Mouse (Mus musculus) kidney, embryonic 16.5 days (tissue): ENCODE data around the gene Ovca2. TPM values are rescaled to one million over a fixed set of nuclear protein-coding genes. Genes with fewer than 3 reads are reported as not detected.

ENCODE experiments used
- ATAC-seq: fragments of 200-750 bp; cut with Nextera tagmentation; 2 replicates; pipeline ENCODE4 v1.8.0; 2017; ENCODE audit warnings: moderate TSS enrichment; ENCODE audit not compliant: low FRiP score, low TSS enrichment
- H3K27ac ChIP-seq: fragments of 300-500 bp; sonication (generic); 2 replicates; pipeline ENCODE4 v1.5.1; 2014; ENCODE audit warnings: low read length
- H3K27me3 ChIP-seq: fragments of 300-500 bp; sonication (generic); 2 replicates; pipeline ENCODE4 v1.6.1; 2014; ENCODE audit warnings: low read length, control low read depth, mixed read lengths; ENCODE audit not compliant: insufficient read depth
- H3K36me3 ChIP-seq: fragments of 300-500 bp; sonication (generic); 2 replicates; pipeline ENCODE4 v1.6.1; 2014; ENCODE audit warnings: low read length, control low read depth, mixed read lengths; ENCODE audit not compliant: insufficient read depth
- H3K4me1 ChIP-seq: fragments of 300-500 bp; sonication (generic); 2 replicates; pipeline ENCODE4 v1.6.1; 2014; ENCODE audit warnings: low read length, control low read depth, mixed read lengths; ENCODE audit not compliant: insufficient read depth
- H3K4me2 ChIP-seq: fragments of 300-500 bp; sonication (generic); replicated peaks from 2 replicates; pipeline ENCODE4 v1.6.1; 2014; ENCODE audit warnings: low read depth, low read length
- H3K4me3 ChIP-seq: fragments of 300-500 bp; sonication (generic); 2 replicates; pipeline ENCODE4 v1.5.1; 2014; ENCODE audit warnings: mild to moderate bottlenecking, low read length
- H3K9ac ChIP-seq: fragments of 300-500 bp; sonication (generic); replicated peaks from 2 replicates; pipeline ENCODE4 v1.6.1; 2014; ENCODE audit warnings: low read length
- H3K9me3 ChIP-seq: fragments of 300-500 bp; sonication (generic); 2 replicates; pipeline ENCODE4 v1.6.1; 2016; ENCODE audit warnings: low read length, control low read depth
- WGBS: fragments of 180-500 bp; shearing (Covaris S2); extraction: QIAGEN DNeasy Blood & Tissue Kit; methylation state at CpG from one replicate; pipeline ENCODE4 v1.1.7; 2014; 5-methylcytosine and 5-hydroxymethylcytosine counted together
- microRNA counts: library from miRNA; unstranded; fragments of <30 nt; microRNA quantifications from one replicate; lab custom pipeline; 2016
- microRNA-seq: library from miRNA; unstranded; fragments of <30 nt; microRNA quantifications from one replicate; pipeline ENCODE4, GENCODE M21; 2016
- polyA plus RNA-seq: library from polyadenylated mRNA; unstranded; fragments of >200 nt; fragmentation: Nextera tagmentation; extraction: Ambion mirVana; gene quantifications from 2 replicates; pipeline ENCODE4 v1.2.1, GENCODE M21; 2015

Gene Ovca2
- polyA plus RNA-seq, 1 experiment from 2014 or later, result 26.9 TPM

DNA sequence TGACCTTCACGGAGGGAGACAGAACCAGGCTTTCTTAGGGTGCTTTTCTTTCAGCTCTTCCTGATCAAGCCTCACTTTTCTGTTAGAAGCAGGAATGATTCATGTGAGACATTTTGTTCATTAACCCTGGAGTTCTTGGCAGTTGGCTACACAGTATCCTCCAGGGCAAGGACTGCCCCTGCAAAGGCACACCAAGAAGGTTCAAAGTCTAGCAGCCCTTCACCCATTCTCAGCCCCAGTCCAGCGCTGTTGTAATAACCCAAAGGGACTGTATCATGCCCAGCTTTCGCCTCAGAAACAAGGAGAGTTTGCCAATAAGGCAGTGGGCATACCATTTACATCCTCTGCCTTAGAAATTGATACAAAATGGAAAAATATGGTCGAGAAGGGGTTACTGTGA lies 43.3 kb downstream of the Ovca2 start:
- Histone ChIP-seq H3K27me3 (no peaks in the 10 kb centered on the region), H3K27ac (peak overlapping the region; percentile 75), H3K4me2 (no peak overlapping the region), H3K4me1 (peaks cover 57% of the 10 kb centered on the region), H3K9ac (no peak overlapping the region), H3K36me3 (no peaks in the 10 kb centered on the region), H3K9me3 (no peaks in the 10 kb centered on the region), H3K4me3 (no peak overlapping the region)
- 81% methylated on average over 4 of the region's 4 CpGs for WGBS
- no peak for ATAC-seq

GRCm38 (mm10) chr11:75134485-75135068 lies 44.1 kb downstream of the Ovca2 start:
- Histone ChIP-seq H3K9ac (no peak overlapping the region), H3K27me3 (no peaks in the 10 kb centered on the region), H3K4me3 (no peak overlapping the region), H3K4me2 (no peak overlapping the region), H3K4me1 (peaks cover 50% of the 10 kb centered on the region), H3K9me3 (no peaks in the 10 kb centered on the region), H3K27ac (peak overlapping the region; percentile 75), H3K36me3 (no peaks in the 10 kb centered on the region)
- no peak for ATAC-seq
- 51% methylated on average over 5 of the region's 5 CpGs for WGBS

DNA sequence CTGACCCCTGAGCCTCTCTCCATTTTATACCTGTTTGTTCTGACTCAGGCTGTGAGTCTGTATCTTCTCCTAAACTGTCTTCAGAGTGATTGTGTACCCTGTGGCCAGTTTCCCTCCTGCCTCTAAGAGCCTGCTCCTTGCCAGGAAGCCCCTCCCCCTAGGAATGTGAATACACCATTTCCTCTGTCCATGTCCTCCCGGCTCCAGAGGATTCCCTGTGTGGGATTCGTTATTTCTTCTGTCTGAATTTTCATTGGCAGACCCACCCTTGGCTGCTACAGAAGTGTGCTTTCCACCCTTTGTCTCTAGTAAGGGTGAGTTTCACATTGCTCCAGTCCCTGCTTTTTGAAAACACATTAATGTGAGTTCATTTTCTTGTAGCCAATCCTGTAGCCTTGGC lies 44.7 kb downstream of the Ovca2 start:
- Histone ChIP-seq H3K4me2 (no peak overlapping the region), H3K27ac (peak overlapping the region; percentile 75), H3K9ac (peak overlapping the region; percentile 39; the same call in 1 of the 2 replicates), H3K4me1 (peaks cover 43% of the 10 kb centered on the region), H3K36me3 (no peaks in the 10 kb centered on the region), H3K4me3 (no peak overlapping the region), H3K27me3 (no peaks in the 10 kb centered on the region), H3K9me3 (no peaks in the 10 kb centered on the region)
- peak; percentile 83 for ATAC-seq
- 0% methylated on average over 2 of the region's 2 CpGs for WGBS

GRCm38 (mm10) chr11:75133391-75133790 lies 45.2 kb downstream of the Ovca2 start:
- H3K27me3 ChIP-seq, result no peaks in the 10 kb centered on the region
- H3K9me3 ChIP-seq, result no peaks in the 10 kb centered on the region
- peaks cover 38% of the 10 kb centered on the region for H3K4me1 ChIP-seq
- no peak overlapping the region for H3K4me3 ChIP-seq
- no peaks in the 10 kb centered on the region for H3K36me3 ChIP-seq
- 82% methylated on average over 5 of the region's 5 CpGs for WGBS
- peak overlapping the region; percentile 75 for H3K27ac ChIP-seq
- peak overlapping the region; percentile 39; the same call in 1 of the 2 replicates for H3K9ac ChIP-seq
- H3K4me2 ChIP-seq, result no peak overlapping the region
- no peak for ATAC-seq

- 86% methylated on average over 5 of the region's 5 CpGs for WGBS
Measured at GRCm38 (mm10) chr11:75132278-75132677, 46.4 kb downstream of the Ovca2 start.

DNA sequence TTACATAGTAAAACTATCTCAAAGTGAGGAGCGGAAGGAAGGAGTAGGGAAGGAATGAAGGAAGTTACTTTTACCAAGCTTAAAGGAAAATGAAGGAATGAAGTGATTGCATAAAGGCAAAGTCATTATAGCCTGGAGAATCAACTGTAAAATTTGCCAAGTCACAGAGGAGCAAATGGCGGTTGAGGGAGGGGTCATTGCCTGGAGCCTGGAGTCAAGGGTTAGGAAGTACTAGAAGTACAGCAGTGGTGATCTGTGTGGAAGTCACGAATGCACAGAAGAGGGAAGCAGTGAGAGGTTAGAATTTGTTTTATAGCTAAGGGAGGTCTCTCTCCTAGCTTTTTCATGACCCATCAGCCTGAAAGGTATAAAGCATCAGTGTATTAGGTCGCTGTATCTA lies 47.3 kb downstream of the Ovca2 start:
- WGBS, result 67% methylated on average over 4 of the region's 4 CpGs
- Histone ChIP-seq H3K9me3 (no peaks in the 10 kb centered on the region), H3K4me3 (no peak overlapping the region), H3K9ac (no peak overlapping the region), H3K4me1 (peaks cover 22% of the 10 kb centered on the region), H3K36me3 (0 out of 2 replicates have a peak, but pooled peaks cover 4% of the 10 kb centered on the region), H3K27me3 (no peaks in the 10 kb centered on the region), H3K4me2 (no peak overlapping the region), H3K27ac (no peak overlapping the region)
- no peak for ATAC-seq

More at GRCm38 (mm10) chr11:75132278-75132677, 46.4 kb downstream of the Ovca2 start:
- no peak overlapping the region for H3K27ac ChIP-seq
- no peak overlapping the region for H3K4me2 ChIP-seq
- H3K9me3 ChIP-seq, result no peaks in the 10 kb centered on the region
- no peaks in the 10 kb centered on the region for H3K27me3 ChIP-seq
- H3K4me3 ChIP-seq, result no peak overlapping the region
- H3K36me3 ChIP-seq, result 0 out of 2 replicates have a peak, but pooled peaks cover 4% of the 10 kb centered on the region
- peaks cover 29% of the 10 kb centered on the region for H3K4me1 ChIP-seq
- no peak for ATAC-seq
- H3K9ac ChIP-seq, result no peak overlapping the region

- Histone ChIP-seq H3K9ac (no peak overlapping the region), H3K4me3 (no peak overlapping the region), H3K27ac (no peak overlapping the region), H3K36me3 (0 out of 2 replicates have a peak, but pooled peaks cover 4% of the 10 kb centered on the region), H3K4me2 (no peak overlapping the region), H3K4me1 (peaks cover 13% of the 10 kb centered on the region), H3K27me3 (no peaks in the 10 kb centered on the region), H3K9me3 (no peaks in the 10 kb centered on the region)
- no peak for ATAC-seq
- WGBS, result 95% methylated on average over 6 of the region's 6 CpGs
Measured at GRCm38 (mm10) chr11:75129481-75129880, 49.2 kb downstream of the Ovca2 start.

DNA sequence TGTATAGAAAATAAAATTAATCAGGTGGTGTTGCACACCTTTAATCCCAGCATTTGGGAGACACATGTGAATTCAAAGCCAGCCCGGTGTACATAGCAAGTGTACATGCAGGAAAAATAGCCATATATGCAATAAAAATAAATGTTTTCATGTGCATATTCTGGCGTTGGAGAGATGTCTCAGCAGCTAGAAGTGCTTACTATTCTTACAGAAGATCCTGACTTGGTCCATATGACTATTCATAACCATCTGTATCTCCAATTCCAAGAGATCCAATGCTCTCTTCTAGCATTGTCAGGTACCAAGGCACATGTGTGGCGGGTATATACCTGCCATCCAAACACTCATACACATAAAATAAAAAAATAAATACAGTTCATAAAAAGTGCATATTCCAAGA lies 52.3 kb downstream of the Ovca2 start:
- 92% methylated on average over 3 of the region's 3 CpGs for WGBS
- H3K36me3 ChIP-seq, result 0 out of 2 replicates have a peak, but pooled peaks cover 4% of the 10 kb centered on the region
- no peaks in the 10 kb centered on the region for H3K4me1 ChIP-seq
- ATAC-seq, result no peak
- no peak overlapping the region for H3K9ac ChIP-seq
- H3K27ac ChIP-seq, result no peak overlapping the region
- H3K27me3 ChIP-seq, result no peaks in the 10 kb centered on the region
- no peaks in the 10 kb centered on the region for H3K9me3 ChIP-seq
- no peak overlapping the region for H3K4me2 ChIP-seq
- no peak overlapping the region for H3K4me3 ChIP-seq

MicroRNA genes within 50 kb of the gene (microRNA counts, 519-probe panel; counts per million panel counts)
- microRNA mmu-miR-132 (lab: Ali Mortazavi, UCI), result 3,352 counts per million, percentile 77 among the panel's probes with 10 or more counts
- 104 counts per million, percentile 35 among the panel's probes with 10 or more counts for microRNA mmu-miR-212 (lab: Ali Mortazavi, UCI)

Small RNA genes lying within 50 kb of the gene (microRNA-seq; reads per million reads assigned to microRNA genes)
- gene Mir132 (428 reads per million, percentile 73 among the genes with 10 or more reads in this experiment), gene Mir212 (43.0 reads per million, percentile 47 among the genes with 10 or more reads in this experiment)

Other genes with a start within 250 kb of the Ovca2 start
- 16.1 and 16.2 TPM in 2 replicates for gene Hic1, start 9.3 kb downstream of the Ovca2 start, polyA plus RNA-seq
- 28.2 and 28.4 TPM in 2 replicates for gene Dph1, start 12.4 kb upstream of the Ovca2 start, polyA plus RNA-seq
- 3.8 and 5.0 TPM in 2 replicates for gene Rtn4rl1, start 14.9 kb upstream of the Ovca2 start, polyA plus RNA-seq
- gene Rpa1, start 169.5 kb upstream of the Ovca2 start, polyA plus RNA-seq, result 119 and 129 TPM in 2 replicates
- gene Smyd4, start 169.6 kb upstream of the Ovca2 start, polyA plus RNA-seq, result 14.9 and 15.3 TPM in 2 replicates
- 121 and 127 TPM in 2 replicates for gene Serpinf1, start 243.9 kb upstream of the Ovca2 start, polyA plus RNA-seq